Mouse (Mus musculus): ENCODE results near the gene Krt23. TPM values are rescaled to one million over a fixed set of nuclear protein-coding genes. Genes with fewer than 3 reads are reported as not detected.

Gene Krt23
- polyA plus RNA-seq, 1 experiment from 2014 or later = 30.6 TPM

- no peaks in the 10 kb centered on the region for H3K36me3 ChIP-seq (ENCODE audit: insufficient read depth, low read length)
- no peak overlapping the region for H3K4me2 ChIP-seq (ENCODE audit: low read length)
- no peak for DNase-seq (ENCODE audit: low spot score)
- no peak overlapping the region for H3K4me3 ChIP-seq (replicated peaks; ENCODE audit: low read depth, low read length)
- no peak overlapping the region for H3K27ac ChIP-seq
- no peak overlapping the region for H3K9ac ChIP-seq (ENCODE audit: low read depth, low read length)
- no peak for ATAC-seq (replicated peaks; ENCODE audit: low FRiP score, low read depth)
- H3K9me3 ChIP-seq (replicated peaks; ENCODE audit: low read length) = no peaks in the 10 kb centered on the region
- TF ChIP-seq CTCF (IDR thresholded peaks at IDR 0.05; ENCODE audit: low read depth) = no peak
- H3K4me1 ChIP-seq (replicated peaks; ENCODE audit: insufficient read depth, low read length) = no peaks in the 10 kb centered on the region
- 93% methylated on average over 4 of the region's 4 CpGs for WGBS
- H3K27me3 ChIP-seq (ENCODE audit: insufficient read depth, low read length) = no peaks in the 10 kb centered on the region
Measured at GRCm38 (mm10) chr11:99494741-99495140, 1.8 kb upstream of the Krt23 start.

- Histone ChIP-seq H3K4me3 (replicated peaks; ENCODE audit: low read depth, low read length) (no peak overlapping the region), H3K4me1 (replicated peaks; ENCODE audit: insufficient read depth, low read length) (no peaks in the 10 kb centered on the region), H3K27ac (no peak overlapping the region), H3K36me3 (ENCODE audit: insufficient read depth, low read length) (no peaks in the 10 kb centered on the region), H3K9ac (ENCODE audit: low read depth, low read length) (no peak overlapping the region), H3K4me2 (ENCODE audit: low read length) (no peak overlapping the region), H3K9me3 (replicated peaks; ENCODE audit: low read length) (no peaks in the 10 kb centered on the region), H3K27me3 (ENCODE audit: insufficient read depth, low read length) (no peaks in the 10 kb centered on the region)
- ATAC-seq (replicated peaks; ENCODE audit: low FRiP score, low read depth) = no peak
- WGBS = 11% methylated on average over 5 of the region's 5 CpGs
- peak; percentile 4 for DNase-seq (ENCODE audit: low spot score)
- TF ChIP-seq CTCF (IDR thresholded peaks at IDR 0.05; ENCODE audit: low read depth) = no peak
Measured at GRCm38 (mm10) chr11:99493574-99493850, 575 bp upstream of the Krt23 start.

GRCm38 (mm10) chr11:99491040-99491439 lies 1.9 kb downstream of the Krt23 start:
- no peak overlapping the region for H3K4me3 ChIP-seq (replicated peaks; ENCODE audit: low read depth, low read length)
- ATAC-seq (replicated peaks; ENCODE audit: low FRiP score, low read depth) (no peak), DNase-seq (ENCODE audit: low spot score) (no peak)
- no peaks in the 10 kb centered on the region for H3K9me3 ChIP-seq (replicated peaks; ENCODE audit: low read length)
- H3K27me3 ChIP-seq (ENCODE audit: insufficient read depth, low read length) = no peaks in the 10 kb centered on the region
- no peaks in the 10 kb centered on the region for H3K36me3 ChIP-seq (ENCODE audit: insufficient read depth, low read length)
- no peak overlapping the region for H3K4me2 ChIP-seq (ENCODE audit: low read length)
- no peak for TF ChIP-seq CTCF (IDR thresholded peaks at IDR 0.05; ENCODE audit: low read depth)
- 70% methylated on average over 8 of the region's 8 CpGs for WGBS
- no peaks in the 10 kb centered on the region for H3K4me1 ChIP-seq (replicated peaks; ENCODE audit: insufficient read depth, low read length)
- H3K27ac ChIP-seq = no peak overlapping the region
- no peak overlapping the region for H3K9ac ChIP-seq (ENCODE audit: low read depth, low read length)

GRCm38 (mm10) chr11:99490624-99491023 lies 2.3 kb downstream of the Krt23 start:
- Histone ChIP-seq H3K9ac (ENCODE audit: low read depth, low read length) (no peak overlapping the region), H3K4me3 (replicated peaks; ENCODE audit: low read depth, low read length) (no peak overlapping the region), H3K36me3 (ENCODE audit: insufficient read depth, low read length) (no peaks in the 10 kb centered on the region), H3K4me1 (replicated peaks; ENCODE audit: insufficient read depth, low read length) (no peaks in the 10 kb centered on the region), H3K4me2 (ENCODE audit: low read length) (no peak overlapping the region), H3K9me3 (replicated peaks; ENCODE audit: low read length) (no peaks in the 10 kb centered on the region), H3K27me3 (ENCODE audit: insufficient read depth, low read length) (no peaks in the 10 kb centered on the region), H3K27ac (no peak overlapping the region)
- no peak for TF ChIP-seq CTCF (IDR thresholded peaks at IDR 0.05; ENCODE audit: low read depth)
- DNase-seq (ENCODE audit: low spot score) (no peak), ATAC-seq (replicated peaks; ENCODE audit: low FRiP score, low read depth) (no peak)
- WGBS = 69% methylated on average over 4 of the region's 4 CpGs

GRCm38 (mm10) chr11:99489233-99489632 lies 3.7 kb downstream of the Krt23 start:
- 64% methylated on average over 3 of the region's 3 CpGs for WGBS
- Histone ChIP-seq H3K27ac (no peak overlapping the region), H3K36me3 (ENCODE audit: insufficient read depth, low read length) (no peaks in the 10 kb centered on the region), H3K4me1 (replicated peaks; ENCODE audit: insufficient read depth, low read length) (no peaks in the 10 kb centered on the region), H3K27me3 (ENCODE audit: insufficient read depth, low read length) (no peaks in the 10 kb centered on the region), H3K9me3 (replicated peaks; ENCODE audit: low read length) (no peaks in the 10 kb centered on the region), H3K4me3 (replicated peaks; ENCODE audit: low read depth, low read length) (no peak overlapping the region), H3K4me2 (ENCODE audit: low read length) (no peak overlapping the region), H3K9ac (ENCODE audit: low read depth, low read length) (no peak overlapping the region)
- ATAC-seq (replicated peaks; ENCODE audit: low FRiP score, low read depth) = no peak
- no peak for TF ChIP-seq CTCF (IDR thresholded peaks at IDR 0.05; ENCODE audit: low read depth)
- DNase-seq (ENCODE audit: low spot score) = no peak

GRCm38 (mm10) chr11:99474981-99475380 lies 18.0 kb downstream of the Krt23 start:
- WGBS = 73% methylated on average over 3 of the region's 3 CpGs
- no peak for TF ChIP-seq CTCF (IDR thresholded peaks at IDR 0.05; ENCODE audit: low read depth)

GRCm38 (mm10) chr11:99473433-99473832 lies 19.5 kb downstream of the Krt23 start:
- Histone ChIP-seq H3K27me3 (ENCODE audit: insufficient read depth, low read length) (no peaks in the 10 kb centered on the region), H3K36me3 (ENCODE audit: insufficient read depth, low read length) (no peaks in the 10 kb centered on the region), H3K27ac (no peak overlapping the region), H3K4me2 (ENCODE audit: low read length) (no peak overlapping the region), H3K9ac (ENCODE audit: low read depth, low read length) (no peak overlapping the region), H3K4me1 (replicated peaks; ENCODE audit: insufficient read depth, low read length) (no peaks in the 10 kb centered on the region), H3K4me3 (replicated peaks; ENCODE audit: low read depth, low read length) (no peak overlapping the region), H3K9me3 (replicated peaks; ENCODE audit: low read length) (no peaks in the 10 kb centered on the region)
- 66% methylated on average over 6 of the region's 6 CpGs for WGBS
- DNase-seq (ENCODE audit: low spot score) = no peak
- no peak for TF ChIP-seq CTCF (IDR thresholded peaks at IDR 0.05; ENCODE audit: low read depth)
- ATAC-seq (replicated peaks; ENCODE audit: low FRiP score, low read depth) = no peak

More at GRCm38 (mm10) chr11:99474981-99475380, 18.0 kb downstream of the Krt23 start:
- DNase-seq (ENCODE audit: low spot score) (no peak), ATAC-seq (replicated peaks; ENCODE audit: low FRiP score, low read depth) (no peak)
- Histone ChIP-seq H3K4me3 (replicated peaks; ENCODE audit: low read depth, low read length) (no peak overlapping the region), H3K9ac (ENCODE audit: low read depth, low read length) (no peak overlapping the region), H3K27ac (no peak overlapping the region), H3K36me3 (ENCODE audit: insufficient read depth, low read length) (no peaks in the 10 kb centered on the region), H3K4me1 (replicated peaks; ENCODE audit: insufficient read depth, low read length) (no peaks in the 10 kb centered on the region), H3K27me3 (ENCODE audit: insufficient read depth, low read length) (no peaks in the 10 kb centered on the region), H3K4me2 (ENCODE audit: low read length) (no peak overlapping the region), H3K9me3 (replicated peaks; ENCODE audit: low read length) (no peaks in the 10 kb centered on the region)

Measured in kidney, postnatal 0 days (tissue).